Mouse (Mus musculus): Measurements from ENCODE around the gene Rpl19. TPM values are rescaled to one million over a fixed set of nuclear protein-coding genes. Genes with fewer than 3 reads are reported as not detected.

Rpl19 gene
- polyA plus RNA-seq, 1 experiment from 2014 or later = 1,089 TPM

GRCm38 (mm10) chr11:98052129-98052988 lies 25.8 kb downstream of the Rpl19 start:
- ATAC-seq (replicated peaks; ENCODE audit: insufficient number of reproducible peaks, low FRiP score, low TSS enrichment, low read depth) (no peak), DNase-seq (ENCODE audit: low spot score) (peak; percentile 36)
- H3K27ac ChIP-seq (replicated peaks; ENCODE audit: low read depth, low read length) = no peak overlapping the region
- peaks cover 5% of the 10 kb centered on the region; the same call in 1 of the 2 replicates for H3K4me1 ChIP-seq (ENCODE audit: control insufficient read depth, insufficient read depth, low read length)
- peak overlapping the region; percentile 45 for H3K4me2 ChIP-seq (ENCODE audit: low read depth, low read length)
- H3K36me3 ChIP-seq (replicated peaks; ENCODE audit: control insufficient read depth, insufficient read depth, low read depth, low read length) = no peaks in the 10 kb centered on the region
- H3K9me3 ChIP-seq (replicated peaks; ENCODE audit: control insufficient read depth, low read length) = no peaks in the 10 kb centered on the region
- peak overlapping the region; percentile 23 for H3K9ac ChIP-seq (replicated peaks; ENCODE audit: low read length)
- WGBS = 1% methylated on average over 82 of the region's 83 CpGs
- H3K4me3 ChIP-seq (ENCODE audit: low read depth, low read length) = peak overlapping the region; percentile 42
- H3K27me3 ChIP-seq (ENCODE audit: control insufficient read depth, insufficient read depth, low read length) = peaks cover 32% of the 10 kb centered on the region

- ATAC-seq (replicated peaks; ENCODE audit: insufficient number of reproducible peaks, low FRiP score, low TSS enrichment, low read depth) (peak; percentile 79), DNase-seq (ENCODE audit: low spot score) (peak; percentile 88)
- Histone ChIP-seq H3K27ac (replicated peaks; ENCODE audit: low read depth, low read length) (no peak within 1 kb of the TSS), H3K4me2 (ENCODE audit: low read depth, low read length) (peak within 1 kb of the TSS; percentile 45), H3K4me1 (ENCODE audit: control insufficient read depth, insufficient read depth, low read length) (peaks cover 5% of the 10 kb centered on the region; the same call in 1 of the 2 replicates), H3K36me3 (replicated peaks; ENCODE audit: control insufficient read depth, insufficient read depth, low read depth, low read length) (no peaks in the 10 kb centered on the region), H3K27me3 (ENCODE audit: control insufficient read depth, insufficient read depth, low read length) (peaks cover 32% of the 10 kb centered on the region), H3K4me3 (ENCODE audit: low read depth, low read length) (peak within 1 kb of the TSS; percentile 42), H3K9ac (replicated peaks; ENCODE audit: low read length) (peak within 1 kb of the TSS; percentile 23), H3K9me3 (replicated peaks; ENCODE audit: control insufficient read depth, low read length) (no peaks in the 10 kb centered on the region)
- 1% methylated on average over 42 of the region's 48 CpGs for WGBS
Measured at GRCm38 (mm10) chr11:98052989-98053834, 26.7 kb downstream of the Rpl19 start, which contains the start of gene Stac2. Stac2 (minus strand) TSS chr11:98053462.

- Histone ChIP-seq H3K9me3 (replicated peaks; ENCODE audit: control insufficient read depth, low read length) (no peaks in the 10 kb centered on the region), H3K9ac (replicated peaks; ENCODE audit: low read length) (no peak overlapping the region), H3K27me3 (ENCODE audit: control insufficient read depth, insufficient read depth, low read length) (peaks cover 8% of the 10 kb centered on the region), H3K4me3 (ENCODE audit: low read depth, low read length) (no peak overlapping the region), H3K27ac (replicated peaks; ENCODE audit: low read depth, low read length) (no peak overlapping the region), H3K4me1 (ENCODE audit: control insufficient read depth, insufficient read depth, low read length) (0 out of 2 replicates have a peak, but pooled peaks cover under 1% of the 10 kb centered on the region), H3K4me2 (ENCODE audit: low read depth, low read length) (no peak overlapping the region), H3K36me3 (replicated peaks; ENCODE audit: control insufficient read depth, insufficient read depth, low read depth, low read length) (no peaks in the 10 kb centered on the region)
- ATAC-seq (replicated peaks; ENCODE audit: insufficient number of reproducible peaks, low FRiP score, low TSS enrichment, low read depth) (no peak), DNase-seq (ENCODE audit: low spot score) (no peak)
- 26% methylated on average over 9 of the region's 9 CpGs for WGBS
Measured at GRCm38 (mm10) chr11:98057466-98057865, 31.0 kb downstream of the Rpl19 start.

GRCm38 (mm10) chr11:98057998-98058397 lies 31.5 kb downstream of the Rpl19 start:
- no peak for ATAC-seq (replicated peaks; ENCODE audit: insufficient number of reproducible peaks, low FRiP score, low TSS enrichment, low read depth)

GRCm38 (mm10) chr11:98059662-98060061 lies 33.2 kb downstream of the Rpl19 start:
- no peaks in the 10 kb centered on the region for H3K36me3 ChIP-seq (replicated peaks; ENCODE audit: control insufficient read depth, insufficient read depth, low read depth, low read length)
- 57% methylated on average over 7 of the region's 7 CpGs for WGBS
- DNase-seq (ENCODE audit: low spot score) (no peak), ATAC-seq (replicated peaks; ENCODE audit: insufficient number of reproducible peaks, low FRiP score, low TSS enrichment, low read depth) (no peak)
- H3K4me1 ChIP-seq (ENCODE audit: control insufficient read depth, insufficient read depth, low read length) = no peaks in the 10 kb centered on the region
- no peak overlapping the region for H3K27ac ChIP-seq (replicated peaks; ENCODE audit: low read depth, low read length)
- H3K27me3 ChIP-seq (ENCODE audit: control insufficient read depth, insufficient read depth, low read length) = no peaks in the 10 kb centered on the region; the same call in 1 of the 2 replicates
- no peaks in the 10 kb centered on the region for H3K9me3 ChIP-seq (replicated peaks; ENCODE audit: control insufficient read depth, low read length)
- no peak overlapping the region for H3K4me2 ChIP-seq (ENCODE audit: low read depth, low read length)
- H3K9ac ChIP-seq (replicated peaks; ENCODE audit: low read length) = no peak overlapping the region
- no peak overlapping the region for H3K4me3 ChIP-seq (ENCODE audit: low read depth, low read length)

More at GRCm38 (mm10) chr11:98057998-98058397, 31.5 kb downstream of the Rpl19 start:
- no peak overlapping the region for H3K4me2 ChIP-seq (ENCODE audit: low read depth, low read length)
- no peak overlapping the region for H3K9ac ChIP-seq (replicated peaks; ENCODE audit: low read length)
- DNase-seq (ENCODE audit: low spot score) = no peak
- H3K27me3 ChIP-seq (ENCODE audit: control insufficient read depth, insufficient read depth, low read length) = peaks cover 3% of the 10 kb centered on the region
- no peaks in the 10 kb centered on the region for H3K9me3 ChIP-seq (replicated peaks; ENCODE audit: control insufficient read depth, low read length)
- no peak overlapping the region for H3K27ac ChIP-seq (replicated peaks; ENCODE audit: low read depth, low read length)
- no peaks in the 10 kb centered on the region for H3K4me1 ChIP-seq (ENCODE audit: control insufficient read depth, insufficient read depth, low read length)
- H3K36me3 ChIP-seq (replicated peaks; ENCODE audit: control insufficient read depth, insufficient read depth, low read depth, low read length) = no peaks in the 10 kb centered on the region
- no peak overlapping the region for H3K4me3 ChIP-seq (ENCODE audit: low read depth, low read length)
- 81% methylated on average over 5 of the region's 5 CpGs for WGBS

- DNase-seq (ENCODE audit: low spot score) (no peak), ATAC-seq (replicated peaks; ENCODE audit: insufficient number of reproducible peaks, low FRiP score, low TSS enrichment, low read depth) (no peak)
- Histone ChIP-seq H3K9ac (replicated peaks; ENCODE audit: low read length) (no peak overlapping the region), H3K4me3 (ENCODE audit: low read depth, low read length) (no peak overlapping the region), H3K4me1 (ENCODE audit: control insufficient read depth, insufficient read depth, low read length) (no peaks in the 10 kb centered on the region), H3K27ac (replicated peaks; ENCODE audit: low read depth, low read length) (no peak overlapping the region), H3K36me3 (replicated peaks; ENCODE audit: control insufficient read depth, insufficient read depth, low read depth, low read length) (no peaks in the 10 kb centered on the region), H3K9me3 (replicated peaks; ENCODE audit: control insufficient read depth, low read length) (no peaks in the 10 kb centered on the region), H3K27me3 (ENCODE audit: control insufficient read depth, insufficient read depth, low read length) (no peaks in the 10 kb centered on the region; the same call in 1 of the 2 replicates), H3K4me2 (ENCODE audit: low read depth, low read length) (no peak overlapping the region)
- WGBS = 77% methylated on average over 5 of the region's 5 CpGs
Measured at GRCm38 (mm10) chr11:98060104-98060692, 33.7 kb downstream of the Rpl19 start.

- Histone ChIP-seq H3K9me3 (replicated peaks; ENCODE audit: control insufficient read depth, low read length) (no peaks in the 10 kb centered on the region), H3K4me2 (ENCODE audit: low read depth, low read length) (no peak overlapping the region), H3K36me3 (replicated peaks; ENCODE audit: control insufficient read depth, insufficient read depth, low read depth, low read length) (no peaks in the 10 kb centered on the region), H3K4me3 (ENCODE audit: low read depth, low read length) (no peak overlapping the region), H3K4me1 (ENCODE audit: control insufficient read depth, insufficient read depth, low read length) (no peaks in the 10 kb centered on the region), H3K9ac (replicated peaks; ENCODE audit: low read length) (no peak overlapping the region), H3K27me3 (ENCODE audit: control insufficient read depth, insufficient read depth, low read length) (no peaks in the 10 kb centered on the region; the same call in 1 of the 2 replicates), H3K27ac (replicated peaks; ENCODE audit: low read depth, low read length) (no peak overlapping the region)
- no peak for DNase-seq (ENCODE audit: low spot score)
- WGBS = 83% methylated on average over 3 of the region's 3 CpGs
- ATAC-seq (replicated peaks; ENCODE audit: insufficient number of reproducible peaks, low FRiP score, low TSS enrichment, low read depth) = no peak
Measured at GRCm38 (mm10) chr11:98061441-98061840, 34.9 kb downstream of the Rpl19 start.
